Mouse (Mus musculus) spleen, adult 2 months (tissue): Measurements from ENCODE around the gene Ccdc42.

Experiments
- CTCF ChIP-seq: fragments of 200-500 bp; IDR thresholded peaks from 2 replicates; pipeline ENCODE4 v1.5.1; 2011; ENCODE audit warnings: mild to moderate bottlenecking, inconsistent platforms; ENCODE audit not compliant: insufficient read depth, insufficient read length, insufficient replicate concordance; ENCODE audit errors: extremely low read depth
- POLR2A ChIP-seq: fragments of 200-500 bp; IDR thresholded peaks from 2 replicates; pipeline ENCODE4 v1.6.1; 2011; ENCODE audit warnings: low read depth, low read length, inconsistent platforms

DNA sequence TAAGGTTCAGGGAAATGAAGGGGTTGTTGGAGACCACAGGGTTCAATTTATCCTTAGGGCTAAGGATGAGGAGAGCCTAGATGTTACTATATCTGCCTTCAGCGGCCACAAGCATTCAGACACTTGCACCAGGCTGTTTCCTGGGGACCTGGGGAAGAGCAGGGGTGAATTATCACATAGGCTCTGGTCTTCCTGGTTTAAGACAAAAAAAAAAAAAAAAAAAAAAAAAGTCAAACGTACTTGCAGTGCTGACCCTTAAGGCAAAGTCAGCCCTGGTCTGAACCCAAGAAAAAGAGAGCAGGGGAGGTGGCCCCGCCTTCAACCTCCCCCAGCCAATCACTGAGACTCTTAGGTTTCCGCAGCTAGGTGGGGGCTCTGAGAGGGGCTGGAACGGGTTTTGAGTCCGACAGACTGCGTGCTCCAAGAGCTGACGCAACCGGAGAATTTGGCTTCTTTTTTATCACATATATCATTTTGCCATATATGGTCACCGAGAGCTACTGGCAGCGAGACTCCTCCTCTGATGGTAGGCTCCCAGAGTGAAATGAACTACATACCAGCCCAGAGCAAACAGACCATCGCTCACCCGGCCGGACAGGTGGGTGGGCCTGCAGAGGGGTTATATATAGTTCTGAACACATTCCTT, 36.5 kb downstream of the Ccdc42 start:
- TF ChIP-seq CTCF: no peak
- TF ChIP-seq POLR2A: no peak
